Comparison of ENCODE assay signal across 19 mouse cellular contexts in genomic region chr14:99225929-99226328, GRCm38 (mm10).
"Had no signal": no experiment of that assay in that cellular context is flagged by ENCODE, and none has a peak within 500 bp of the region (broad histone marks: within the 10 kb centered on the region; RNA-seq: fewer than 3 reads in every experiment).

No protein-coding gene starts in this region.

- H3K27ac ChIP-seq: midbrain, embryonic 10.5 days; midbrain, embryonic 12.5 days; neural tube, embryonic 13.5 days; neural tube, embryonic 15.5 days had no signal

- H3K4me3 ChIP-seq: midbrain, embryonic 10.5 days; midbrain, embryonic 12.5 days; myocyte; neural tube, embryonic 13.5 days; neural tube, embryonic 15.5 days had no signal

- H3K27me3 ChIP-seq: midbrain, embryonic 12.5 days; neural tube, embryonic 13.5 days; neural tube, embryonic 15.5 days had no signal

- H3K36me3 ChIP-seq: neural tube, embryonic 15.5 days had no signal

- H3K9me3 ChIP-seq: midbrain, embryonic 10.5 days; midbrain, embryonic 12.5 days; neural tube, embryonic 13.5 days; neural tube, embryonic 15.5 days had no signal

- H3K4me2 ChIP-seq: lung, embryonic 14.5 days; midbrain, embryonic 12.5 days; neural tube, embryonic 13.5 days; neural tube, embryonic 15.5 days had no signal

- H3K9ac ChIP-seq: lung, embryonic 14.5 days; midbrain, embryonic 12.5 days; neural tube, embryonic 13.5 days; neural tube, embryonic 15.5 days had no signal

- H3K4me1 ChIP-seq: midbrain, embryonic 10.5 days; midbrain, embryonic 12.5 days; neural tube, embryonic 13.5 days; neural tube, embryonic 15.5 days had no signal

- DNase-seq: lung, adult 18-20 months; lung, embryonic 14.5 days; lung, postnatal 10 days; lung, postnatal 4 days; midbrain, embryonic 14.5 days; retina, postnatal 1 day; right cerebral cortex, adult 18-20 months; right cerebral cortex, postnatal 25 days; right cerebral cortex, postnatal 4 days; spleen, adult 18-20 months; thymus, adult 2 months; thymus, postnatal 25 days; thymus, postnatal 4 days had no signal

- ATAC-seq: midbrain, embryonic 16.5 days had no signal
